Mouse (Mus musculus) G1E (cell line): ENCODE data around the gene Zfyve28. TPM values are rescaled to one million over a fixed set of nuclear protein-coding genes. Genes with fewer than 3 reads are reported as not detected.

ENCODE experiments used
- ATAC-seq: 2 replicates; pipeline ENCODE4 v1.8.0; 2016; ENCODE audit warnings: mild to moderate bottlenecking; ENCODE audit not compliant: insufficient number of reproducible peaks, poor library complexity, low FRiP score, severe bottlenecking; ENCODE audit errors: extremely low read depth
- DNase-seq: peaks from one replicate; pipeline ENCODE4 v3.0.0; 2012; ENCODE audit warnings: low spot score
- H3K27me3 ChIP-seq: 2 replicates; pipeline ENCODE4 v1.6.1; 2012; ENCODE audit warnings: mild to moderate bottlenecking, low read length, inconsistent platforms; ENCODE audit not compliant: insufficient read depth
- H3K36me3 ChIP-seq: replicated peaks from 2 replicates; pipeline ENCODE3; 2012; ENCODE audit warnings: mild to moderate bottlenecking, inconsistent platforms
- H3K4me1 ChIP-seq: 2 replicates; pipeline ENCODE4 v1.6.1; 2012; ENCODE audit warnings: low read depth, low read length, inconsistent platforms, mixed read lengths; ENCODE audit not compliant: insufficient read depth
- H3K4me3 ChIP-seq: 2 replicates; pipeline ENCODE4 v1.5.1; 2012; ENCODE audit warnings: low read depth, mild to moderate bottlenecking, inconsistent platforms, low read length, moderate library complexity, mixed read lengths
- H3K9me3 ChIP-seq: replicated peaks from 2 replicates; pipeline ENCODE4 v1.6.1; 2012; ENCODE audit warnings: inconsistent platforms
- CTCF ChIP-seq: IDR thresholded peaks from 2 replicates; pipeline ENCODE4 v1.5.1; 2012; ENCODE audit warnings: low read depth, low read length, inconsistent platforms, mixed read lengths
- GATA1 ChIP-seq: IDR thresholded peaks from 2 replicates; pipeline ENCODE4 v1.6.1; 2012; ENCODE audit warnings: borderline replicate concordance, low read length, inconsistent platforms, mixed read lengths
- GATA2 ChIP-seq: IDR thresholded peaks from 2 replicates; pipeline ENCODE4 v1.6.1; 2012; ENCODE audit warnings: low read depth, low read length, inconsistent platforms, borderline replicate concordance
- POLR2AphosphoS5 ChIP-seq: IDR thresholded peaks from 2 replicates; pipeline ENCODE4 v1.6.1; 2012; ENCODE audit warnings: low read depth, low read length, inconsistent platforms; ENCODE audit not compliant: insufficient replicate concordance
- TAL1 ChIP-seq: conservative IDR thresholded peaks from 2 replicates; pipeline ENCODE4 v1.6.1; 2012; ENCODE audit warnings: low read depth, low read length, inconsistent platforms, mixed read lengths
- polyA plus RNA-seq: library from polyadenylated mRNA; stranded (reverse); fragments of >175 nt; gene quantifications from 2 replicates; pipeline ENCODE4 v1.2.3, GENCODE M21; 2012
- total RNA-seq, 2 experiments: library from RNA; stranded (forward) in 1 of 2; stranded (reverse) in 1 of 2; fragments of 200-1000 nt in 1 of 2; fragments of >200 nt in 1 of 2; fragmentation: Nextera tagmentation in 1 of 2; gene quantifications; 2 replicates each; pipeline ENCODE4 v1.2.3; 2014 to 2017

The Zfyve28 gene
- total and polyA plus RNA-seq, 3 experiments = 0.05 TPM; not detected in 2

GRCm38 (mm10) chr5:34202006-34202405 is 86.2 kb downstream of the Zfyve28 start:
- TF ChIP-seq GATA1 (no peak), POLR2AphosphoS5 (no peak), CTCF (no peak), TAL1 (no peak), GATA2 (no peak)
- H3K9me3 ChIP-seq = no peaks in the 10 kb centered on the region
- no peak overlapping the region for H3K4me3 ChIP-seq
- H3K36me3 ChIP-seq = no peaks in the 10 kb centered on the region
- ATAC-seq (no peak), DNase-seq (no peak)
- peaks cover 37% of the 10 kb centered on the region for H3K27me3 ChIP-seq
- H3K4me1 ChIP-seq = no peaks in the 10 kb centered on the region

DNA sequence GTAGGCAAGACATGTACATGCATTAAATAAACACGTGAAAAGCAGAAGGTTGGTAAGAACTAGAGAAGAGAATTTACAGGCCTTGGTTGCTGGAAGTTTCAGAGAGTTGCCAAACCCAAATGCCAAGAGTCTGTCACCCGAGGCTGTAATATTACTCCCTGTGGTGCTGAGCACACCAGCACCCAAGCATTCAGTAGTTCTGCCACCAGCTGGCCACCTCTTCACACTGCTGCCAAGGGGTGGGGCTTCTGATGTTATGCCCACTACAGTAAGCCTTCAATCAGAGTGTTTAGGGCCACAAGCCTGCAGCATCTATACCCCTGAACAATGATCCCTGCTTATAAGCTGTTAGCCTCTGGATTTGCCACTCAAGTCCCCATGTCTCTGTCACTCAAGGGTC is 86.9 kb downstream of the Zfyve28 start:
- H3K27me3 ChIP-seq = peaks cover 32% of the 10 kb centered on the region
- no peak overlapping the region for H3K4me3 ChIP-seq
- DNase-seq (no peak), ATAC-seq (no peak)
- no peaks in the 10 kb centered on the region for H3K9me3 ChIP-seq
- no peaks in the 10 kb centered on the region for H3K36me3 ChIP-seq
- no peaks in the 10 kb centered on the region for H3K4me1 ChIP-seq
- TF ChIP-seq GATA2 (no peak), TAL1 (no peak), GATA1 (no peak), CTCF (no peak)

DNA sequence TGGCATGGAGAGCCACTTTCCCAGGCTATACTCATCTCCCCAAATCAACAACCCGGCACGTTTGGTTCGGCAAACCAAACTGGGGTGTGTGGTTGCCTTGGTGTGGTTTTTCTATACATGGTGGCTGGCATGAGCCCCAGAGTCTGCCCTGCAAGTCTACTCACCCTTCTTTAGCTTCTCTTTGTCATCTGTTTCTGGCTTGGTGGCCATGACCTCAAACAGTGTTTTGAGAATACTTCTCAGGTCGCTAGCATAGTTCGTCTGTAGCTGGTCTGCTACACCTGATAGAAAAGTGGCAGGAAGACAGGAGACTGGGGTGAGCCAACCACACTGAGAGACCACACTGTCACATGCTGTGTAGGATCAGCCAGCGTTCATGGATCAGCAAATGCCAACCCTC is 89.6 kb downstream of the Zfyve28 start:
- H3K4me1 ChIP-seq = no peaks in the 10 kb centered on the region
- ATAC-seq (no peak), DNase-seq (no peak)
- H3K36me3 ChIP-seq = no peaks in the 10 kb centered on the region
- no peak overlapping the region for H3K4me3 ChIP-seq
- no peaks in the 10 kb centered on the region for H3K9me3 ChIP-seq
- TF ChIP-seq POLR2AphosphoS5 = no peak
- no peak for TF ChIP-seq GATA2
- no peak for TF ChIP-seq CTCF
- TF ChIP-seq TAL1 = no peak
- no peak for TF ChIP-seq GATA1
- peaks cover 46% of the 10 kb centered on the region for H3K27me3 ChIP-seq

DNA sequence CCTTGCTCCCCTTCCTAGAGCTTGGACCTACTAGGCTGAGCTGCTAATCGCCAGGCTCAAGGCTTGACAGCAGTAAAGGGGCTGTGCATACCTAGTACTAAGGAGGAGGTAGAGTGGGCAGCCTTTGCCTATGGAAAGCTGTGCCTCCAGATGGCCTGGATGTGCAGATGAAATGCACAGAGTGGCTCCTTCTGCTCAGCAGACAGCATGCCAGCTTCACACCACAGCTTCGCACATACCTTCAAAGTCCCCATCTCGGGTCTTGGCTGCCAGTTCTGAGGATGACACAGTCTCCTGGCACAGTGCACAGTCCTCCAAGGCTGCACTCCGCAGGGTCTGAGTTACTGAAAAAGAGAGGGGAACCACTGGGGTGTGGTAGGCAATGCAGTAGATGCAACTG is 91.0 kb downstream of the Zfyve28 start:
- DNase-seq (no peak), ATAC-seq (no peak)
- Histone ChIP-seq H3K27me3 (peaks cover 51% of the 10 kb centered on the region), H3K9me3 (no peaks in the 10 kb centered on the region), H3K4me3 (no peak overlapping the region), H3K4me1 (no peaks in the 10 kb centered on the region), H3K36me3 (no peaks in the 10 kb centered on the region)
- TF ChIP-seq GATA1 = no peak
- TF ChIP-seq POLR2AphosphoS5 = no peak
- no peak for TF ChIP-seq GATA2
- TF ChIP-seq CTCF = no peak
- TF ChIP-seq TAL1 = no peak

GRCm38 (mm10) chr5:34196423-34196822 is 91.8 kb downstream of the Zfyve28 start:
- H3K36me3 ChIP-seq = no peaks in the 10 kb centered on the region
- no peak overlapping the region for H3K4me3 ChIP-seq
- no peak for TF ChIP-seq POLR2AphosphoS5
- TF ChIP-seq GATA1 = no peak
- TF ChIP-seq TAL1 = no peak
- no peak for TF ChIP-seq GATA2
- no peak for TF ChIP-seq CTCF
- H3K27me3 ChIP-seq = peaks cover 53% of the 10 kb centered on the region
- H3K9me3 ChIP-seq = no peaks in the 10 kb centered on the region
- no peak for ATAC-seq
- no peaks in the 10 kb centered on the region for H3K4me1 ChIP-seq
- DNase-seq = no peak

DNA sequence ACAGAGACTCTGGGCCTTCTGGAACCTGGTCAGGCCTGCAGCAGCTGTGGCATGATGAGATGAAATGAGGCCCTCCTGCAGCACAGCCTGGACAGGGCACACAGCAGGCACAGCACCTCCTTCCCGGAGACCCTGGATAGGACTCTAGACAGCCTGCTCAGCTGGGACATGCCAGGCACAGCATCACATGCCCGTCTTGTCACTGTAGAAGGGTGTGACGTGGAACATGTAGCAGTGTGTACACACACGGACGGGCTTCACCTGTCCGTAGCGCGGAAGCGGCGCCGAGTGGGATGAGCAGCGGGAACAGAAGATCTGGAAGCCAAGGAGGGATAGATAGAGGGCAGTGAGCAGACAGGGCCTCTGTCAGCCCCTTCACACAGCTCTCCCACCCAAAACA is 92.5 kb downstream of the Zfyve28 start:
- H3K27me3 ChIP-seq = peaks cover 57% of the 10 kb centered on the region
- no peak overlapping the region for H3K4me3 ChIP-seq
- no peak for ATAC-seq
- H3K36me3 ChIP-seq = no peaks in the 10 kb centered on the region
- no peak for DNase-seq
- H3K4me1 ChIP-seq = 0 out of 2 replicates have a peak, but pooled peaks cover 2% of the 10 kb centered on the region
- no peak for TF ChIP-seq GATA1
- TF ChIP-seq TAL1 = no peak
- no peak for TF ChIP-seq GATA2
- no peak for TF ChIP-seq CTCF
- TF ChIP-seq POLR2AphosphoS5 = no peak
- no peaks in the 10 kb centered on the region for H3K9me3 ChIP-seq

DNA sequence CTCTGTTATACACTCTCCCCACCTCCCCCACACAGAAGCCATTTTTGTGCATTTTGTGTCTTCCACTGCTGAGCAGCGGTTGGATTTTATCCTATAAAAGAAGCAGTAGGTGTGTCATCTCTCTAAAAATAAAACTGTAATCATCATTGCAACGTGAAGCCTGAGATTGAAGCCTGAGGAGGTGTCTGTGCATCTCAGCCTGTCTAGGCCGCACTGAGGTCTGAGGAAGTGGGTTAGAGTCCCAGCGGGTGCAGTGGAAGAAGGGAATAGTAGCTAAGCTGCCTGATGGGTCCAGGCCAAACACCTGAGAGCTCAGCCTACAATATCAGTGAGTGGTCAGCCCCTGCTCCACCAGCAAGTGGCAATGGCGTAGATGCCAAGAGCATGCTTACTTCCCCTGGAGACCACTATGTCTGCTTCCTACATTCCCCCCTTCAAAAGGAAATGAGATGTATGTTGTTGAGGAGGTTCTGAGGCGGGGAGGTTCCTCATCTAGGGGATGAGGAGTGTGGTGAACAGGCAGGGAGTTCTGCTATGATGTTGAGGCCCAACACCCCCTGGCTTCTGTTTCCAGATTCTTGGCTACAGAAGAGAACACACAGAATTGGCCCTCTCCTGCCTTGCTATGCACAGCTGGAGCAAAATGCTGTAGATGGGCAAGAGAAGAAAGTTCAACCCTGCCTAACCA is 93.1 kb downstream of the Zfyve28 start:
- no peak for TF ChIP-seq GATA1
- ATAC-seq (no peak), DNase-seq (no peak)
- no peak overlapping the region for H3K4me3 ChIP-seq
- H3K27me3 ChIP-seq = peaks cover 54% of the 10 kb centered on the region
- H3K36me3 ChIP-seq = no peaks in the 10 kb centered on the region
- no peaks in the 10 kb centered on the region for H3K9me3 ChIP-seq
- peaks cover 6% of the 10 kb centered on the region for H3K4me1 ChIP-seq
